Mouse (Mus musculus): ENCODE data around the gene Simc1. TPM values are rescaled to one million over a fixed set of nuclear protein-coding genes. Genes with fewer than 3 reads are reported as not detected.
"Not testable (repeated sequence)": the region's sequence is repeated elsewhere in the genome, so short reads cannot be mapped to it uniquely, and the experiment has no call there.

Simc1 gene
- polyA plus RNA-seq, 1 experiment: 12.4 TPM

DNA sequence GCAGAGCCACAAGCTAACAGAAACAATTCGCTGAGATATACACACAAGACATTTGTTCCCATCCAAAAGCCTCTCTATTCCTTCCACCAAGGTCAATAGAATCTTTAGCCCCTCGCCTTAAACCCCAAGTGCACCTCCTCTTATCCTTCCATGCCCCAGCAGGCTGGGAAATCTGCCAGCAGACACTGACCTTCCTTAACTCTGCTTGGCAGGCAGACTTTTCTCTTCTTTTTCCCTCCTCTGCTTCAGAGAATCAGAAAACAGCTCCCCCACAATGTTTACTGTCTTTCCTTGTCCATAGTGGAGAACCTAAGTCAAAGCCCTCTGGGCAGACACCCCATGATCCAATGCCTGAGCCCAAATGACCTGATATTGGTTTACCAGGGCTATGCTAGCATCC is 28.6 kb upstream of the Simc1 start:
- no peak overlapping the region for H3K4me3 ChIP-seq (ENCODE audit: control insufficient read depth, insufficient read depth, low read length)
- 92% methylated on average over 2 of the region's 2 CpGs for WGBS
- no peaks in the 10 kb centered on the region for H3K27me3 ChIP-seq (ENCODE audit: control insufficient read depth, insufficient read depth, low read length)
- no peaks in the 10 kb centered on the region for H3K36me3 ChIP-seq (ENCODE audit: control insufficient read depth, insufficient read depth, low read length)
- no peaks in the 10 kb centered on the region for H3K4me1 ChIP-seq (replicated peaks; ENCODE audit: control insufficient read depth, insufficient read depth, low read length)
- H3K27ac ChIP-seq (ENCODE audit: control insufficient read depth, insufficient read depth, low read length): no peak overlapping the region
- TF ChIP-seq CTCF (IDR thresholded peaks at IDR 0.05; ENCODE audit: borderline replicate concordance, control insufficient read depth, extremely low read depth, insufficient read depth, low read length, poor library complexity): no peak
- no peak for TF ChIP-seq POLR2A (IDR thresholded peaks at IDR 0.05; ENCODE audit: control insufficient read depth, extremely low read depth, insufficient read depth, low read length, poor library complexity)
- DNase-seq: no peak

DNA sequence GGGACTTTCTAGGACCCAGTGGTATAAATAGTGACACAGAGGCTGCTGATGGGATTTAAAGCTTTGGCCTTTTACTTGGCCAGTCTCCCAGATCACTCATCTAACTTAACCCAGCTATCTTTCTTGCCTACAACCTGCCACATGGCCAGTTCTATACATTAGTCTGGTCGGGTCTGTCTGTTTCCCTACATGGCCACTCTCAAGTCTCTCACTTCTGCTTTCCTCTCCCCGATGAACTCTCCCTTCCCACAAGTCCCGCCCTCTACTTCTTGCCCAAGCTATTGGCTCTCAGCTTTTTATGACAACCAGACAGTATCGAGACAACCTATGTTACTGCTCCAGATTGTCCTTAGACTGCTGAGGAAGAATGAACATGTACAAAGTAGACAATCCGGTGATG is 27.9 kb upstream of the Simc1 start:
- no peak for TF ChIP-seq CTCF (IDR thresholded peaks at IDR 0.05; ENCODE audit: borderline replicate concordance, control insufficient read depth, extremely low read depth, insufficient read depth, low read length, poor library complexity)
- TF ChIP-seq POLR2A (IDR thresholded peaks at IDR 0.05; ENCODE audit: control insufficient read depth, extremely low read depth, insufficient read depth, low read length, poor library complexity): no peak
- Histone ChIP-seq H3K27me3 (ENCODE audit: control insufficient read depth, insufficient read depth, low read length) (no peaks in the 10 kb centered on the region), H3K36me3 (ENCODE audit: control insufficient read depth, insufficient read depth, low read length) (no peaks in the 10 kb centered on the region), H3K27ac (ENCODE audit: control insufficient read depth, insufficient read depth, low read length) (no peak overlapping the region), H3K4me1 (replicated peaks; ENCODE audit: control insufficient read depth, insufficient read depth, low read length) (no peaks in the 10 kb centered on the region), H3K4me3 (ENCODE audit: control insufficient read depth, insufficient read depth, low read length) (no peak overlapping the region)
- 18% methylated on average over 5 of the region's 5 CpGs for WGBS
- no peak for DNase-seq

DNA sequence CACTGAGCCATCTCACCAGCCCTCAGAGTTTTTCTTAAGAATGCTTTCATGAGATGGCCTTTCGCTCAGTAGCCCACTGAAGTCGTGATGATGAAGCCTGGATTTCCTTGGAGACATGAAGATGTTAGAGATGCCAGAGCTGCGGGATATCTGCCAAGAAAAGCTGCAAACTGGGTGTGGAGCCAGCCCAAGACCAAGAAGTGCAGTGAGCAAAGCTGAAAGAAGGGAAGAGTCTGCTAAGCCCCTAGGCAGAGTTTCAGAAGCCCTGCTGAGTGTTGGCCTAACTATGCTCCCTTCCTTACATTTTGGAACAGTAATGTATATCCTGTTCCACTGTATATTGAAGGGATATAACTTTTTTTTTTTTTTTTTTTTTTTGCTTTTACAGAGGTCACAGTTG is 24.3 kb upstream of the Simc1 start:
- no peak overlapping the region for H3K4me3 ChIP-seq (ENCODE audit: control insufficient read depth, insufficient read depth, low read length)
- no peaks in the 10 kb centered on the region for H3K36me3 ChIP-seq (ENCODE audit: control insufficient read depth, insufficient read depth, low read length)
- H3K27ac ChIP-seq (ENCODE audit: control insufficient read depth, insufficient read depth, low read length): no peak overlapping the region
- TF ChIP-seq POLR2A (IDR thresholded peaks at IDR 0.05; ENCODE audit: control insufficient read depth, extremely low read depth, insufficient read depth, low read length, poor library complexity): no peak
- TF ChIP-seq CTCF (IDR thresholded peaks at IDR 0.05; ENCODE audit: borderline replicate concordance, control insufficient read depth, extremely low read depth, insufficient read depth, low read length, poor library complexity): no peak
- no peak for DNase-seq
- H3K4me1 ChIP-seq (replicated peaks; ENCODE audit: control insufficient read depth, insufficient read depth, low read length): no peaks in the 10 kb centered on the region
- no peaks in the 10 kb centered on the region for H3K27me3 ChIP-seq (ENCODE audit: control insufficient read depth, insufficient read depth, low read length)
- WGBS: 68% methylated on average over 3 of the region's 3 CpGs

DNA sequence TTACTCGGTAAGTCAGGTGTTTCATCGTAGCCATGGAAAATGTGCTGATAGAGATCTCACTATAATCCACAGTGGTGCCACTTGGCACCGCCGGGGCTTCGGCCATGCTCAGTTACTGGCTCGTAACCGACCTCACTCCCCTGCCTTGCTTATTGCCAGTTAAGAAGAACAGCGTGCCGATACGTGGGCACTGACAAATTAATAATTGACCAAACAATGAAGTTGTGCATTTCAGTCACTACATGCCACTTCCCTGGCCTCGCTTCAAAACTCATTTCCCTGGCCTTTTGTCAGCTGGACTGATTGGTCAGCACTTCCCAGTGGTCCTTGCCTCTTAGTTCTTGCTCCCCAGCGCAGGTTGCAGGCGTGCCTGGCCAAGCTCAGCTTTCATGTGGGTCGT is 22.1 kb upstream of the Simc1 start:
- no peaks in the 10 kb centered on the region for H3K27me3 ChIP-seq (ENCODE audit: control insufficient read depth, insufficient read depth, low read length)
- TF ChIP-seq POLR2A (IDR thresholded peaks at IDR 0.05; ENCODE audit: control insufficient read depth, extremely low read depth, insufficient read depth, low read length, poor library complexity) (no peak), CTCF (IDR thresholded peaks at IDR 0.05; ENCODE audit: borderline replicate concordance, control insufficient read depth, extremely low read depth, insufficient read depth, low read length, poor library complexity) (no peak)
- WGBS: 89% methylated on average over 14 of the region's 14 CpGs

DNA sequence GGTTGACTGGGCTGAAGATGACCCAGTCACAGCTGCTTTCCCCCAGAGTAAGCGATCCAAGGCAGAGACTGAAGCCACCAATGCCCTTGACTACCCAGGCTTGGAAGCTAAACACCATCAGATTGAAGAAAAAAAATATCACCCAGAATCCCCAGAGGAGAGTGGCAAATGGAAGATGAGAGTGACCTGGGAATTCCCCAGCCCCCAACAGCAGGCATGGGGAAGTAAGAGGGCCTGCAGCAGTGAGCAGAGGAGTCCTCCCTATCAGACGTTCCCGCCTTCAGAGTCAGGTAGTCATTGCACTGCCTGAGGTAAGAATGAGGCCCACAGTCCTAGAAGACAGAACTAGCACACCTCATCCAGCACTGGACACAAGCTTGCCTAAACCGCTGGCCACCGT is 13.2 kb upstream of the Simc1 start:
- Histone ChIP-seq H3K36me3 (ENCODE audit: control insufficient read depth, insufficient read depth, low read length) (no peaks in the 10 kb centered on the region), H3K27me3 (ENCODE audit: control insufficient read depth, insufficient read depth, low read length) (no peaks in the 10 kb centered on the region), H3K27ac (ENCODE audit: control insufficient read depth, insufficient read depth, low read length) (no peak overlapping the region), H3K4me3 (ENCODE audit: control insufficient read depth, insufficient read depth, low read length) (no peak overlapping the region), H3K4me1 (replicated peaks; ENCODE audit: control insufficient read depth, insufficient read depth, low read length) (no peaks in the 10 kb centered on the region)
- no peak for DNase-seq
- no peak for TF ChIP-seq POLR2A (IDR thresholded peaks at IDR 0.05; ENCODE audit: control insufficient read depth, extremely low read depth, insufficient read depth, low read length, poor library complexity)
- TF ChIP-seq CTCF (IDR thresholded peaks at IDR 0.05; ENCODE audit: borderline replicate concordance, control insufficient read depth, extremely low read depth, insufficient read depth, low read length, poor library complexity): no peak
- 74% methylated on average over 5 of the region's 5 CpGs for WGBS

More for the DNA sequence above, 22.1 kb upstream of the Simc1 start:
- Histone ChIP-seq H3K4me1 (replicated peaks; ENCODE audit: control insufficient read depth, insufficient read depth, low read length) (no peaks in the 10 kb centered on the region), H3K4me3 (ENCODE audit: control insufficient read depth, insufficient read depth, low read length) (no peak overlapping the region), H3K27ac (ENCODE audit: control insufficient read depth, insufficient read depth, low read length) (no peak overlapping the region), H3K36me3 (ENCODE audit: control insufficient read depth, insufficient read depth, low read length) (no peaks in the 10 kb centered on the region)
- no peak for DNase-seq

DNA sequence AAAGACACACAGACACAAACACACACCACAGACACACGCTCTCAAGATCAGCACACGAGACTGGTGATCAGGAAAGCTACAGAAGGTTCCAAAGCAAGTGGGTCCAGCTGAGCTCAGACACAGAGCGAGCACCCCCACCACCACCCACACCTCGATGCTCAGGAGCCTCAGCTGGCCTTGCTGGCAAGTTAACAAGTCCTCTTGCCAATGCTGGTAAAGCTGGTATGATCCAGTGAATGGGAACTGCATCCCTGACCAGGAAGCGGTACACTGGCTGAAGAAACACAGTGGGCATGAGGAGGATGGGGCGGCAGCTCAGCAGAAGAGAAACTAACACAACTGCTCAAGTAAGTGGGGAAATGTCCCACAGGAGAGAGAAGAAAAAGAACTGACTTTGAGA is 12.2 kb upstream of the Simc1 start:
- no peak for TF ChIP-seq CTCF (IDR thresholded peaks at IDR 0.05; ENCODE audit: borderline replicate concordance, control insufficient read depth, extremely low read depth, insufficient read depth, low read length, poor library complexity)
- no peak for TF ChIP-seq POLR2A (IDR thresholded peaks at IDR 0.05; ENCODE audit: control insufficient read depth, extremely low read depth, insufficient read depth, low read length, poor library complexity)
- H3K36me3 ChIP-seq (ENCODE audit: control insufficient read depth, insufficient read depth, low read length): no peaks in the 10 kb centered on the region
- no peak overlapping the region for H3K4me3 ChIP-seq (ENCODE audit: control insufficient read depth, insufficient read depth, low read length)
- no peak overlapping the region for H3K27ac ChIP-seq (ENCODE audit: control insufficient read depth, insufficient read depth, low read length)
- H3K27me3 ChIP-seq (ENCODE audit: control insufficient read depth, insufficient read depth, low read length): no peaks in the 10 kb centered on the region
- WGBS: 90% methylated on average over 6 of the region's 6 CpGs
- no peaks in the 10 kb centered on the region for H3K4me1 ChIP-seq (replicated peaks; ENCODE audit: control insufficient read depth, insufficient read depth, low read length)
- no peak for DNase-seq

DNA sequence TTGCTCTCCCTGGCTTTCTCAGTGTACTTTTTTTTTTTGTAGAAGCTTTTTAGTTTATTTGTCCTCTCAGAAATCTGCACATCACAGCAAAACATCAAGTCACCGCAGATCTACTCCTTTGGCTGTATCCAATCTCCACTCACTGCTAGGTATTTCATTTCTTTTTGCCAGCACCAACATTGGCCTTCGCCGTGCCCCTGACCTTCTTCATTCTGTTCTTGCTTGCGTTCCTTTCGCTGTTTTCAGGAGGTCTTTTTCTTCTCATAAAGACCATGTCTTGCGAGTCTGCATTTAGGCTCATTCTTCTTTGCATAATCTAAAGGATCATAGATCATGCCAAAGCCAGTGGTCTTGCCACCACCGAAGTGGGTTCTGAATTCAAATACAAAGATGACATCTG is 4.0 kb upstream of the Simc1 start:
- H3K4me3 ChIP-seq (ENCODE audit: control insufficient read depth, insufficient read depth, low read length); H3K27ac ChIP-seq (ENCODE audit: control insufficient read depth, insufficient read depth, low read length); H3K36me3 ChIP-seq (ENCODE audit: control insufficient read depth, insufficient read depth, low read length); DNase-seq; H3K4me1 ChIP-seq (replicated peaks; ENCODE audit: control insufficient read depth, insufficient read depth, low read length); H3K27me3 ChIP-seq (ENCODE audit: control insufficient read depth, insufficient read depth, low read length): not testable (repeated sequence)
- WGBS: 87% methylated on average over 7 of the region's 7 CpGs
